22 mouse cellular contexts compared by ENCODE assay signal in genomic region chr1:191645921-191646320, GRCm38 (mm10).
A peak's percentile ranks its signal among the peaks of the same experiment; 100 is the strongest.
DNase-seq lines count a peak whose midpoint lies in the region; ATAC-seq lines count a peak whose summit lies in the region.
"Had no signal": no experiment of that assay in that cellular context is flagged by ENCODE, and none has a peak within 500 bp of the region (broad histone marks: within the 10 kb centered on the region; RNA-seq: fewer than 3 reads in every experiment).

No protein-coding gene starts in this region.

- H3K4me1 ChIP-seq in intestine, embryonic 15.5 days (replicated peaks) = no peaks in the 10 kb centered on the region
- H3K4me1 ChIP-seq in stomach, embryonic 14.5 days (ENCODE audit: control insufficient read depth, insufficient read depth, low read length) = no peaks in the 10 kb centered on the region
- H3K4me1 ChIP-seq: forebrain, embryonic 13.5 days had no signal

- WGBS in intestine, embryonic 15.5 days = 40% methylated on average over 8 of the region's 8 CpGs
- WGBS in stomach, embryonic 14.5 days = 47% methylated on average over 8 of the region's 8 CpGs

- H3K9ac ChIP-seq in intestine, embryonic 15.5 days = no peak overlapping the region
- no peak overlapping the region for H3K9ac ChIP-seq in stomach, embryonic 14.5 days (replicated peaks; ENCODE audit: low read depth, low read length)
- H3K9ac ChIP-seq: forebrain, embryonic 13.5 days; hindbrain, embryonic 15.5 days; liver, embryonic 15.5 days; midbrain, embryonic 12.5 days had no signal

- no peaks in the 10 kb centered on the region for H3K27me3 ChIP-seq in intestine, embryonic 15.5 days (replicated peaks)
- no peaks in the 10 kb centered on the region for H3K27me3 ChIP-seq in stomach, embryonic 14.5 days (ENCODE audit: control insufficient read depth, insufficient read depth, low read length)
- H3K27me3 ChIP-seq: forebrain, embryonic 13.5 days; hindbrain, embryonic 15.5 days; liver, embryonic 15.5 days had no signal

- peak overlapping the region; percentile 55; the same call in 1 of the 2 replicates for H3K27ac ChIP-seq in intestine, embryonic 15.5 days
- H3K27ac ChIP-seq in stomach, embryonic 14.5 days (ENCODE audit: low read length) = no peak overlapping the region
- H3K27ac ChIP-seq: forebrain, embryonic 13.5 days; hindbrain, embryonic 15.5 days; limb, embryonic 10.5 days; liver, embryonic 15.5 days; midbrain, embryonic 12.5 days had no signal

- ATAC-seq in intestine, embryonic 15.5 days = peak; percentile 97
- peak; percentile 69; the same call in 1 of the 2 replicates for ATAC-seq in stomach, embryonic 14.5 days (ENCODE audit: insufficient number of reproducible peaks, insufficient read depth, low FRiP score, low read depth)
- ATAC-seq: activated CD4-positive, CD25-positive, alpha-beta regulatory T cell, adult 4 months; forebrain, embryonic 13.5 days had no signal

- H3K9me3 ChIP-seq in intestine, embryonic 15.5 days = no peaks in the 10 kb centered on the region
- no peaks in the 10 kb centered on the region for H3K9me3 ChIP-seq in stomach, embryonic 14.5 days (ENCODE audit: control insufficient read depth, low read depth, low read length)
- H3K9me3 ChIP-seq: forebrain, embryonic 13.5 days; hindbrain, embryonic 15.5 days; limb, embryonic 10.5 days; liver, embryonic 15.5 days; midbrain, embryonic 12.5 days had no signal

- peak; percentile 31 for DNase-seq in kidney, adult 9 months
- DNase-seq in kidney, postnatal 25 days = no peak
- peak; percentile 53 for DNase-seq in ovary, adult 18-20 months (ENCODE audit: low spot score)
- no peak for DNase-seq in ovary, postnatal 10 days (ENCODE audit: low spot score)
- DNase-seq in cerebellum, adult 18-20 months = no peak
- DNase-seq in spleen, adult 18-20 months = no peak
- DNase-seq: adrenal gland, postnatal 10 days; cerebellum, adult 9-10 months; gastrocnemius, postnatal 36 days; liver; lung, postnatal 10 days; right cerebral cortex, adult 18-20 months; right cerebral cortex, postnatal 4 days; thymus, adult 2 months had no signal

- 0 out of 2 replicates have a peak overlapping the region, but pooled peaks have one; percentile 5 for H3K4me2 ChIP-seq in intestine, embryonic 15.5 days (replicated peaks)
- H3K4me2 ChIP-seq in stomach, embryonic 14.5 days (replicated peaks; ENCODE audit: low read depth, low read length) = no peak overlapping the region
- H3K4me2 ChIP-seq: forebrain, embryonic 13.5 days; hindbrain, embryonic 15.5 days; liver, embryonic 15.5 days; midbrain, embryonic 12.5 days had no signal

- no peaks in the 10 kb centered on the region for H3K36me3 ChIP-seq in intestine, embryonic 15.5 days
- no peaks in the 10 kb centered on the region for H3K36me3 ChIP-seq in stomach, embryonic 14.5 days (ENCODE audit: control insufficient read depth, insufficient read depth, low read length)
- H3K36me3 ChIP-seq: hindbrain, embryonic 15.5 days; limb, embryonic 10.5 days; liver, embryonic 15.5 days; midbrain, embryonic 12.5 days had no signal

- no peak overlapping the region for H3K4me3 ChIP-seq in intestine, embryonic 15.5 days (replicated peaks)
- no peak overlapping the region for H3K4me3 ChIP-seq in stomach, embryonic 14.5 days (ENCODE audit: low read depth, low read length)
- H3K4me3 ChIP-seq: forebrain, embryonic 13.5 days; hindbrain, embryonic 15.5 days; limb, embryonic 10.5 days; liver, embryonic 15.5 days; midbrain, embryonic 12.5 days had no signal

Comparison
In these comparisons a context has a peak if more than half of its experiments do, and no peak if none do; other contexts are left out.
1. DNase-seq: peak in kidney, adult 9 months (single experiment) and ovary, adult 18-20 months (single experiment); none in kidney, postnatal 25 days (0 of 2), ovary, postnatal 10 days (single experiment), cerebellum, adult 18-20 months (0 of 2) and spleen, adult 18-20 months (0 of 2).